Mouse (Mus musculus): ENCODE data around the gene Ostm1. TPM values are rescaled to one million over a fixed set of nuclear protein-coding genes. Genes with fewer than 3 reads are reported as not detected.

The Ostm1 gene
- polyA plus RNA-seq, 2 experiments = 7.0 to 14.3 TPM

DNA sequence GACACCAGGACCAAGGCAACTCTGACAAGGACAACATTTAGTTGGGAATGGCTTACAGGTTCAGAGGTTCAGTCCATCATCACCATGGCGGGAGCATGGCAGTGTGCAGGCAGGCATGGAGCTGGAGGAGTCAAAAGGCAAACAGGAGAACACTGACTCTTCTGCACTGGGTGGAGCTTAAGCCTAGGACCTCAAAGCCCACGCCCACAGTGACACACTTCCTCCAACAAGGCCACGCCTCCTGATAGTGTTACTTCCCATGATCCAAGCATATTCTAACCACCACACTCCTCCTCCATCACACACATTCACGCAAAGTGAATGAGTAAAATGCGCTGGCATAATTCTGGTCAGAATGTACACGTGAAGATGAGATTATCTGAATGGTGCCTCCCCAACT, 56.2 kb downstream of the Ostm1 start:
- Histone ChIP-seq H3K27me3 (ENCODE audit: control insufficient read depth, insufficient read depth, low read length) (peaks cover 28% of the 10 kb centered on the region), H3K4me2 (ENCODE audit: low read depth) (no peak overlapping the region), H3K9ac (replicated peaks) (no peak overlapping the region), H3K36me3 (replicated peaks; ENCODE audit: control insufficient read depth, insufficient read depth, low read depth) (no peaks in the 10 kb centered on the region), H3K4me1 (replicated peaks; ENCODE audit: control insufficient read depth in 2 of 2, insufficient read depth in 2 of 2, low read length in 1 of 2) (no peaks in the 10 kb centered on the region), H3K27ac (no peak overlapping the region), H3K4me3 (ENCODE audit: insufficient read depth in 1 of 2, low read depth in 2 of 2, low read length in 2 of 2) (no peak overlapping the region), H3K9me3 (ENCODE audit: control insufficient read depth, low read length) (no peaks in the 10 kb centered on the region)
- WGBS (ENCODE audit: insufficient replicate concordance) = 57% methylated on average over 6 of the region's 6 CpGs
- TF ChIP-seq EP300 (IDR thresholded peaks at IDR 0.05; ENCODE audit: low read depth) (no peak), CTCF (IDR thresholded peaks at IDR 0.05; ENCODE audit: low read depth) (no peak)
- ATAC-seq (ENCODE audit: insufficient read depth) (no peak), DNase-seq (ENCODE audit: low read depth in 3 of 3, low spot score in 3 of 3) (no peak)

DNA sequence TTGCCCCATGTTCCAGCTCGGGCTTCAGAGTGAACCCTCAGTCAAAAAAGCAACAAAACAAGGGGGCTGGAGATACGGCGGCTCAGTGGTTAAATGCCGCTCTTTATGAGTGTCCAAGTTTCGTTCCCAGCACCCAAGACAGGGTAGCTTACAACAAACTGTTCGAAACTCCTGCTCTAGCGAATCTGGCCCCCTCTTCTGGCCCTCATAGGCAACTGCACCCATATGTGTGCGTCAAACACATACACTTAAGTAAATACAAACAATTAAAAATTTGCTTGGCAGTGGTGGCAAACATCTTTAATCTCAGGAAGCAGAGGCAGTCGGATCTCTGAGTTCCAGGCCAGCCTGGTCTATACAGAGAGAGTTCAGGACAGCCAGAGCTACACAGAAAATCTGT, 60.0 kb downstream of the Ostm1 start:
- Histone ChIP-seq H3K4me2 (ENCODE audit: low read depth) (no peak overlapping the region), H3K9ac (replicated peaks) (no peak overlapping the region), H3K27ac (no peak overlapping the region), H3K36me3 (replicated peaks; ENCODE audit: control insufficient read depth, insufficient read depth, low read depth) (no peaks in the 10 kb centered on the region), H3K4me1 (replicated peaks; ENCODE audit: control insufficient read depth in 2 of 2, insufficient read depth in 2 of 2, low read length in 1 of 2) (no peaks in the 10 kb centered on the region), H3K4me3 (ENCODE audit: insufficient read depth in 1 of 2, low read depth in 2 of 2, low read length in 2 of 2) (no peak overlapping the region), H3K9me3 (ENCODE audit: control insufficient read depth, low read length) (no peaks in the 10 kb centered on the region), H3K27me3 (ENCODE audit: control insufficient read depth, insufficient read depth, low read length) (no peaks in the 10 kb centered on the region)
- WGBS (ENCODE audit: insufficient replicate concordance) = 64% methylated on average over 9 of the region's 9 CpGs
- no peak for TF ChIP-seq EP300 (IDR thresholded peaks at IDR 0.05; ENCODE audit: low read depth)
- TF ChIP-seq CTCF (IDR thresholded peaks at IDR 0.05; ENCODE audit: low read depth) = peak; percentile 35; the same call in 1 of the 2 replicates
- no peak for DNase-seq (ENCODE audit: low read depth in 3 of 3, low spot score in 3 of 3)
- ATAC-seq (ENCODE audit: insufficient read depth) = no peak

DNA sequence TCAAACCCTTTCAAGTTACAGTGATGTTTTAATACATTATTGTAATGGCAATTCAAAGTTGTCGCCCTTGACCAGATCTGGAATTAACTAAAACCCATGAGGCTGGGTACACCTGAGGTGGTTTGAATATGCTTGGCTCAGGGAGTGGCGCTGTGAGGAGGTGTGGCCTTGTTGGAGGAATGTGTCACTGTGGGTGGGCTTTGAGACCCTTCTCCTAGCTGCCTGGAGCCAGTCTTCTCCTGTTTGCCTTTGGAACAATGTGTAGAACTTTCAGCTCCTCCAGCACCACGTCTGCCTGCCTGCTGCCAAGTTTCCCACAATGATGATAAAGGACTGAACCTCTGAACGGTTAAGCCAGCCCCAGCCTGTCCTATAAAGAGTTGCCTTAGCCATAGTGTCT, 62.7 kb downstream of the Ostm1 start:
- Histone ChIP-seq H3K27ac (no peak overlapping the region), H3K4me1 (replicated peaks; ENCODE audit: control insufficient read depth in 2 of 2, insufficient read depth in 2 of 2, low read length in 1 of 2) (no peaks in the 10 kb centered on the region), H3K4me2 (ENCODE audit: low read depth) (no peak overlapping the region), H3K9me3 (ENCODE audit: control insufficient read depth, low read length) (no peaks in the 10 kb centered on the region), H3K36me3 (replicated peaks; ENCODE audit: control insufficient read depth, insufficient read depth, low read depth) (no peaks in the 10 kb centered on the region), H3K9ac (replicated peaks) (no peak overlapping the region), H3K4me3 (ENCODE audit: insufficient read depth in 1 of 2, low read depth in 2 of 2, low read length in 2 of 2) (no peak overlapping the region), H3K27me3 (ENCODE audit: control insufficient read depth, insufficient read depth, low read length) (no peaks in the 10 kb centered on the region)
- TF ChIP-seq EP300 (IDR thresholded peaks at IDR 0.05; ENCODE audit: low read depth) (no peak), CTCF (IDR thresholded peaks at IDR 0.05; ENCODE audit: low read depth) (no peak)
- ATAC-seq (ENCODE audit: insufficient read depth) (no peak), DNase-seq (ENCODE audit: low read depth in 3 of 3, low spot score in 3 of 3) (no peak)
- WGBS (ENCODE audit: insufficient replicate concordance) = 44% methylated on average over 4 of the region's 4 CpGs

DNA sequence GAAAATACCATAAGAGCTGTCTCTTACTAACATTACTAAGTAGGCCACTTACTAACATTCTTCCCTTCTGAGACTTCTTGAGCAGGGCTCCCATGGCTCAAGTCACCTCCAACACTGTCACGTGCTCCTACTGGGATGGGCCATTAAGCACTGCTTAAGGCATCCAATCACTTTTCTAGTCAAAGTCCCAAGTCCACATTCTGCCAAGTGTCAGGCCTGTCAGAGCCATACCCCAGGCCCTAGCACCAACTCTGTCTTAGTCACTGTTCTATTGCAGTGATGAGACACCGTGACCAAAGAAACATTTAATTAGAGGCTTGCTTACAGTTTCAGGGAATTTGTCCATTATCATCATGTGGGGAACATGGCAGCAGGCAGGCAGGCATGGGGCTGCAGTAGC, 78.3 kb downstream of the Ostm1 start:
- Histone ChIP-seq H3K4me1 (replicated peaks; ENCODE audit: control insufficient read depth in 2 of 2, insufficient read depth in 2 of 2, low read length in 1 of 2) (no peaks in the 10 kb centered on the region), H3K9ac (replicated peaks) (no peak overlapping the region), H3K9me3 (ENCODE audit: control insufficient read depth, low read length) (no peaks in the 10 kb centered on the region), H3K4me3 (ENCODE audit: insufficient read depth in 1 of 2, low read depth in 2 of 2, low read length in 2 of 2) (no peak overlapping the region), H3K27ac (no peak overlapping the region), H3K27me3 (ENCODE audit: control insufficient read depth, insufficient read depth, low read length) (no peaks in the 10 kb centered on the region), H3K4me2 (ENCODE audit: low read depth) (no peak overlapping the region), H3K36me3 (replicated peaks; ENCODE audit: control insufficient read depth, insufficient read depth, low read depth) (no peaks in the 10 kb centered on the region)
- ATAC-seq (ENCODE audit: insufficient read depth) = no peak
- no peak for DNase-seq (ENCODE audit: low read depth in 3 of 3, low spot score in 3 of 3)
- WGBS (ENCODE audit: insufficient replicate concordance) = 65% methylated on average over 2 of the region's 2 CpGs
- TF ChIP-seq CTCF (IDR thresholded peaks at IDR 0.05; ENCODE audit: low read depth) (no peak), EP300 (IDR thresholded peaks at IDR 0.05; ENCODE audit: low read depth) (no peak)

DNA sequence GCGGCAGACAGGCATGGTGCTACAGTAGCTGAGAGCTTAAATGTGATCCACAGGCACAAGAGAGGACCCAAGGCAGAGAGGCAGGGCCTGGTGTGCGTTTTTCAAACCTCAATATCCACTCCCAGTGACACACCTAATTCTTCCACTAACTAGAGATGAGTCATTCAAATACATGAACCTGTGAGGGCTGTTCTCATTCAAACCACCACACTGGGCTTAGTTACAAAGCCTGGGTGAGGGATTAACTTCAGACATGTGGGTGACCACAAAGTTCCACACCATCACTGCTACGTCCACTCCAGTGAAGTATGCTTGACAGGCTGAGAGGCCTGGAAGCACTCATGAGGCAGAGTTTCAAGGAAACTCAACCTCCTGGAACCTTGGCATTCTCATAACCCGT, 86.3 kb downstream of the Ostm1 start:
- Histone ChIP-seq H3K4me2 (ENCODE audit: low read depth) (no peak overlapping the region), H3K9ac (replicated peaks) (no peak overlapping the region), H3K4me1 (replicated peaks; ENCODE audit: control insufficient read depth in 2 of 2, insufficient read depth in 2 of 2, low read length in 1 of 2) (no peaks in the 10 kb centered on the region), H3K9me3 (ENCODE audit: control insufficient read depth, low read length) (no peaks in the 10 kb centered on the region), H3K27me3 (ENCODE audit: control insufficient read depth, insufficient read depth, low read length) (no peaks in the 10 kb centered on the region), H3K27ac (no peak overlapping the region), H3K4me3 (ENCODE audit: insufficient read depth in 1 of 2, low read depth in 2 of 2, low read length in 2 of 2) (no peak overlapping the region), H3K36me3 (replicated peaks; ENCODE audit: control insufficient read depth, insufficient read depth, low read depth) (no peaks in the 10 kb centered on the region)
- ATAC-seq (ENCODE audit: insufficient read depth) = no peak
- no peak for TF ChIP-seq EP300 (IDR thresholded peaks at IDR 0.05; ENCODE audit: low read depth)
- TF ChIP-seq CTCF (IDR thresholded peaks at IDR 0.05; ENCODE audit: low read depth) = no peak
- DNase-seq (ENCODE audit: low read depth in 3 of 3, low spot score in 3 of 3) = no peak
- WGBS (ENCODE audit: insufficient replicate concordance) = 61% methylated on average over 4 of the region's 4 CpGs
